Mouse (Mus musculus) hindbrain, embryonic 16.5 days (tissue): ENCODE results near the gene Sprr1b. TPM values are rescaled to one million over a fixed set of nuclear protein-coding genes. Genes with fewer than 3 reads are reported as not detected.

Experiments used
- ATAC-seq: fragments of 200-750 bp; cut with Nextera tagmentation; 2 replicates; pipeline ENCODE4 v1.8.0; 2017; ENCODE audit warnings: moderate TSS enrichment, moderate library complexity
- H3K27ac ChIP-seq: fragments of 300-500 bp; sonication (generic); 2 replicates; pipeline ENCODE4 v1.5.1; 2014; ENCODE audit warnings: low read depth, mild to moderate bottlenecking, control low read depth, low read length, moderate library complexity
- H3K27me3 ChIP-seq: fragments of 300-500 bp; sonication (generic); replicated peaks from 2 replicates; pipeline ENCODE4 v1.6.1; 2014; ENCODE audit warnings: low read length; ENCODE audit not compliant: control insufficient read depth, insufficient read depth
- H3K36me3 ChIP-seq: fragments of 300-500 bp; sonication (generic); 2 replicates; pipeline ENCODE4 v1.6.1; 2014; ENCODE audit warnings: mild to moderate bottlenecking, low read length, moderate library complexity, mixed read lengths; ENCODE audit not compliant: control insufficient read depth, insufficient read depth
- H3K4me1 ChIP-seq: fragments of 300-500 bp; sonication (generic); 2 replicates; pipeline ENCODE4 v1.6.1; 2014; ENCODE audit warnings: low read depth, low read length; ENCODE audit not compliant: control insufficient read depth, insufficient read depth
- H3K4me2 ChIP-seq: fragments of 300-500 bp; sonication (generic); 2 replicates; pipeline ENCODE4 v1.6.1; 2014; ENCODE audit warnings: mild to moderate bottlenecking, low read length, control low read depth, moderate library complexity
- H3K4me3 ChIP-seq: fragments of 300-500 bp; sonication (generic); 2 replicates; pipeline ENCODE4 v1.5.1; 2014; ENCODE audit warnings: mild to moderate bottlenecking, low read length, control low read depth, moderate library complexity
- H3K9ac ChIP-seq: fragments of 300-500 bp; sonication (generic); 2 replicates; pipeline ENCODE4 v1.6.1; 2014; ENCODE audit warnings: low read depth, mild to moderate bottlenecking, control low read depth, low read length, moderate library complexity
- H3K9me3 ChIP-seq: fragments of 300-500 bp; sonication (generic); 2 replicates; pipeline ENCODE4 v1.6.1; 2014; ENCODE audit warnings: mild to moderate bottlenecking, low read length, moderate library complexity; ENCODE audit not compliant: control insufficient read depth
- WGBS: fragments of 180-500 bp; shearing (Covaris S2); extraction: QIAGEN DNeasy Blood & Tissue Kit; methylation state at CpG from one replicate; pipeline ENCODE4 v1.1.7; 2014; 5-methylcytosine and 5-hydroxymethylcytosine counted together
- polyA plus RNA-seq: library from polyadenylated mRNA; unstranded; fragments of >200 nt; fragmentation: Nextera tagmentation; extraction: Ambion mirVana; gene quantifications from 2 replicates; pipeline ENCODE4 v1.2.1, GENCODE M21; 2015

The Sprr1b gene
- polyA plus RNA-seq, 1 experiment from 2014 or later: not detected

GRCm38 (mm10) chr3:92432282-92432681 lies 6.3 kb downstream of the Sprr1b start, which contains the start of gene Sprr2k:
Gene Sprr2k (plus strand): TSS chr3:92432582.
- no peaks in the 10 kb centered on the region for H3K9me3 ChIP-seq
- 90% methylated on average over 2 of the region's 2 CpGs for WGBS

GRCm38 (mm10) chr3:92429323-92429722 lies 9.3 kb downstream of the Sprr1b start, which contains the start of gene Gm9774:
Gene Gm9774 (minus strand): TSS chr3:92429423.
- H3K27me3 ChIP-seq: no peaks in the 10 kb centered on the region
- no peak for ATAC-seq
- no peak within 1 kb of the TSS for H3K27ac ChIP-seq
- no peaks in the 10 kb centered on the region for H3K4me1 ChIP-seq
- H3K9ac ChIP-seq: no peak within 1 kb of the TSS
- H3K36me3 ChIP-seq: no peaks in the 10 kb centered on the region
- WGBS: 97% methylated on average over 6 of the region's 6 CpGs
- no peak within 1 kb of the TSS for H3K4me2 ChIP-seq
- no peak within 1 kb of the TSS for H3K4me3 ChIP-seq
- no peaks in the 10 kb centered on the region for H3K9me3 ChIP-seq

More at GRCm38 (mm10) chr3:92432282-92432681, 6.3 kb downstream of the Sprr1b start, which contains the start of gene Sprr2k:
- Histone ChIP-seq H3K27ac (no peak within 1 kb of the TSS), H3K27me3 (no peaks in the 10 kb centered on the region), H3K9ac (no peak within 1 kb of the TSS), H3K36me3 (no peaks in the 10 kb centered on the region), H3K4me2 (no peak within 1 kb of the TSS), H3K4me3 (no peak within 1 kb of the TSS), H3K4me1 (no peaks in the 10 kb centered on the region)
- no peak for ATAC-seq

GRCm38 (mm10) chr3:92417782-92418181 lies 20.8 kb downstream of the Sprr1b start, which contains the start of gene Sprr2j-ps:
Gene Sprr2j-ps (plus strand): TSS chr3:92418082.
- 96% methylated on average over 2 of the region's 2 CpGs for whole genome bisulfite sequencing
- ATAC-seq: no peak
- Histone ChIP-seq H3K9me3 (no peaks in the 10 kb centered on the region), H3K27ac (no peak within 1 kb of the TSS), H3K36me3 (no peaks in the 10 kb centered on the region), H3K27me3 (no peaks in the 10 kb centered on the region), H3K4me2 (no peak within 1 kb of the TSS), H3K4me1 (no peaks in the 10 kb centered on the region), H3K9ac (no peak within 1 kb of the TSS), H3K4me3 (no peak within 1 kb of the TSS)

- no peak for ATAC-seq
- Histone ChIP-seq H3K27ac (no peak within 1 kb of the TSS), H3K4me2 (no peak within 1 kb of the TSS), H3K27me3 (no peaks in the 10 kb centered on the region), H3K9me3 (no peaks in the 10 kb centered on the region), H3K4me1 (no peaks in the 10 kb centered on the region), H3K9ac (no peak within 1 kb of the TSS), H3K4me3 (no peak within 1 kb of the TSS), H3K36me3 (no peaks in the 10 kb centered on the region)
- 96% methylated on average over 2 of the region's 2 CpGs for WGBS
Measured at GRCm38 (mm10) chr3:92407691-92408090, 30.9 kb downstream of the Sprr1b start, which contains the start of gene Sprr2i. Gene Sprr2i (plus strand): TSS chr3:92407991.

GRCm38 (mm10) chr3:92394301-92394700 lies 44.3 kb downstream of the Sprr1b start:
- 56% methylated on average over 1 of the region's 1 CpGs for WGBS
- Histone ChIP-seq H3K36me3 (no peaks in the 10 kb centered on the region), H3K27ac (no peak overlapping the region), H3K9me3 (no peaks in the 10 kb centered on the region), H3K4me3 (no peak overlapping the region), H3K4me1 (no peaks in the 10 kb centered on the region), H3K9ac (no peak overlapping the region), H3K27me3 (no peaks in the 10 kb centered on the region), H3K4me2 (no peak overlapping the region)
- ATAC-seq: no peak

Other genes starting within 250 kb of the Sprr1b start
- gene Sprr2a1, start 223.0 kb downstream of the Sprr1b start, polyA plus RNA-seq: not detected in 2 replicates
- gene Sprr2a2, start 222.9 kb downstream of the Sprr1b start, polyA plus RNA-seq: 0.23 TPM in 1 of 2 replicates, not detected in the other
- not detected in 2 replicates for gene Sprr2a3, start 153.4 kb downstream of the Sprr1b start, polyA plus RNA-seq
- 0.97 TPM in 1 of 2 replicates, not detected in the other for gene Sprr2b, start 122.2 kb downstream of the Sprr1b start, polyA plus RNA-seq
- gene Sprr2d, start 99.6 kb downstream of the Sprr1b start, polyA plus RNA-seq: not detected in 2 replicates
- gene Sprr2e, start 86.6 kb downstream of the Sprr1b start, polyA plus RNA-seq: not detected in 2 replicates
- gene Sprr2f, start 73.6 kb downstream of the Sprr1b start, polyA plus RNA-seq: not detected in 2 replicates
- gene Sprr2h, start 53.1 kb downstream of the Sprr1b start, polyA plus RNA-seq: not detected in 2 replicates
- not detected in 2 replicates for gene Sprr2i, start 30.8 kb downstream of the Sprr1b start, polyA plus RNA-seq
- not detected in 2 replicates for gene Sprr2j-ps, start 20.7 kb downstream of the Sprr1b start, polyA plus RNA-seq
- gene Gm9774, start 9.4 kb downstream of the Sprr1b start, polyA plus RNA-seq: 6.1 and 18.1 TPM in 2 replicates
- gene Sprr2k, start 6.2 kb downstream of the Sprr1b start, polyA plus RNA-seq: not detected in 2 replicates
- not detected in 2 replicates for gene Sprr3, start 19.9 kb upstream of the Sprr1b start, polyA plus RNA-seq
- 0.20 and 0.59 TPM in 2 replicates for gene Sprr1a, start 47.1 kb upstream of the Sprr1b start, polyA plus RNA-seq
- not detected in 2 replicates for gene Sprr4, start 61.7 kb upstream of the Sprr1b start, polyA plus RNA-seq
- not detected in 2 replicates for gene 2310046K23Rik, start 95.7 kb upstream of the Sprr1b start, polyA plus RNA-seq
- not detected in 2 replicates for gene Ivl, start 134.9 kb upstream of the Sprr1b start, polyA plus RNA-seq
- not detected in 2 replicates for gene Smcp, start 150.2 kb upstream of the Sprr1b start, polyA plus RNA-seq
- gene 2210017I01Rik, start 168.7 kb upstream of the Sprr1b start, polyA plus RNA-seq: not detected in 2 replicates
- not detected in 2 replicates for gene Lce6a, start 182.9 kb upstream of the Sprr1b start, polyA plus RNA-seq
- gene Lce1a1, start 209.5 kb upstream of the Sprr1b start, polyA plus RNA-seq: not detected in 2 replicates
- gene Lce1b, start 218.1 kb upstream of the Sprr1b start, polyA plus RNA-seq: not detected in 2 replicates
- gene Lce1a2, start 231.5 kb upstream of the Sprr1b start, polyA plus RNA-seq: not detected in 2 replicates
- gene Lce1c, start 240.5 kb upstream of the Sprr1b start, polyA plus RNA-seq: not detected in 2 replicates
- not detected in 2 replicates for gene Lce1d, start 248.4 kb upstream of the Sprr1b start, polyA plus RNA-seq